Mouse (Mus musculus) ES-E14 (cell line): ENCODE measurements around the gene Vps26a.

ENCODE experiments used
- CHD2 ChIP-seq: IDR thresholded peaks from 2 replicates; pipeline ENCODE4 v1.6.1; 2014; ENCODE audit warnings: mild to moderate bottlenecking, low read depth, low read length, inconsistent platforms
- ZC3H11A ChIP-seq: IDR thresholded peaks from 2 replicates; pipeline ENCODE4 v1.6.1; 2012; ENCODE audit warnings: low read depth, mild to moderate bottlenecking, inconsistent platforms, low read length, borderline replicate concordance
- ZNF384 ChIP-seq: IDR thresholded peaks from 2 replicates; pipeline ENCODE4 v1.6.1; 2012; ENCODE audit warnings: low read depth, low read length, inconsistent platforms

DNA sequence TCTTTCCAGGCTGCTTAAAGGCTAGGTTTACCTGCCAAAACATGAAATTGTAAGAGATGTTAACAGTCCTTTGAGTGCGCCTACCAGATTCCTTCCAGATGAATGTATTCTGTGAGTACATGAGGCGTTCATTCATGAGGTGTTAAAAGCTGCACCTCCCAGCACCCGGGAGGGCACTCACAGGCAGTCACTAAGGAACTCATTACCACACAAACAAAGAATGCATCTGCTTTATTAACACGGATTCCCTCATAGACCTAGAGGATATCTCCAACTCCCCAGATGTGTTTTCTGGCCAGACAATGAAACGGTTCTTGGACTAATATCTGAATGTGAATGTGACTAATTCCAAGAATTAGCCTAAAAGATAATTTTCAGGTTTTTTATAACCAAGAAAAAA lies 15.5 kb downstream of the Vps26a start:
- no peak for TF ChIP-seq ZNF384
- no peak for TF ChIP-seq ZC3H11A
- no peak for TF ChIP-seq CHD2
